Mouse (Mus musculus) kidney, adult 8-10 months (tissue): ENCODE results near the gene Rabl2.
A peak's percentile ranks its signal among the peaks of the same experiment; 100 is the strongest.

Experiments
- DNase-seq, 2 experiments: peaks; one replicate each; pipeline ENCODE4 v3.0.0; 2022

Gene Rabl2

GRCm38 (mm10) chr15:89591723-89592455, at the start of gene Rabl2:
TSS of gene Rabl2 (minus strand) at chr15:89591923.
- DNase-seq, result peak; percentile 82 to 87

- DNase-seq, result peak; percentile 10 to 63
These were observed 31.9 kb upstream of the Rabl2 start for GRCm38 (mm10) chr15:89623626-89623959.

GRCm38 (mm10) chr15:89622959-89623625, 31.4 kb upstream of the Rabl2 start:
- DNase-seq, result no peak

- DNase-seq, result peak in 1 of 2 experiments; percentile 8
These were observed 30.7 kb upstream of the Rabl2 start for GRCm38 (mm10) chr15:89622312-89622958.

GRCm38 (mm10) chr15:89607888-89608287, 16.2 kb upstream of the Rabl2 start:
- DNase-seq, result no peak

- DNase-seq, result no peak
These were observed 15.8 kb upstream of the Rabl2 start for GRCm38 (mm10) chr15:89607480-89607879.

- DNase-seq, result no peak
These were observed 14.3 kb upstream of the Rabl2 start for GRCm38 (mm10) chr15:89605822-89606570.

- DNase-seq, result no peak
These were observed 825 bp upstream of the Rabl2 start for GRCm38 (mm10) chr15:89592548-89592947.

GRCm38 (mm10) chr15:89591317-89591716, 406 bp downstream of the Rabl2 start:
- DNase-seq, result peak in 1 of 2 experiments; percentile 8

- DNase-seq, result peak; percentile 78 to 83
These were observed 2.6 kb downstream of the Rabl2 start for GRCm38 (mm10) chr15:89589146-89589545.

- DNase-seq, result no peak
These were observed 6.1 kb downstream of the Rabl2 start for GRCm38 (mm10) chr15:89585631-89586030.

GRCm38 (mm10) chr15:89585101-89585500, 6.6 kb downstream of the Rabl2 start:
- no peak for DNase-seq

GRCm38 (mm10) chr15:89582494-89582893, 9.2 kb downstream of the Rabl2 start:
- DNase-seq, result no peak

GRCm38 (mm10) chr15:89572147-89572546, 19.6 kb downstream of the Rabl2 start:
- DNase-seq, result no peak

GRCm38 (mm10) chr15:89568114-89568513, 23.6 kb downstream of the Rabl2 start, which contains the start of gene Acr:
TSS of gene Acr (plus strand) at chr15:89568326.
- no peak for DNase-seq

GRCm38 (mm10) chr15:89559202-89559731, 32.5 kb downstream of the Rabl2 start:
- no peak for DNase-seq

- no peak for DNase-seq
These were observed 33.7 kb downstream of the Rabl2 start for GRCm38 (mm10) chr15:89557996-89558390.

GRCm38 (mm10) chr15:89557179-89557995, 34.3 kb downstream of the Rabl2 start:
- DNase-seq, result no peak

- DNase-seq, result no peak
These were observed 35.1 kb downstream of the Rabl2 start for GRCm38 (mm10) chr15:89556401-89557178.

GRCm38 (mm10) chr15:89555591-89555990, 36.1 kb downstream of the Rabl2 start:
- no peak for DNase-seq

- DNase-seq, result no peak
These were observed 40.0 kb downstream of the Rabl2 start for GRCm38 (mm10) chr15:89551733-89552132.
